Mouse (Mus musculus) heart, embryonic 15.5 days (tissue): ENCODE measurements at regions not wholly inside any gene's neighbourhood (a gene's known extent, or its start where the extent isn't known, plus 50 kb on each side); places are given as distances from the start of the nearest gene placed in this dataset.
A peak's percentile ranks its signal among the peaks of the same experiment; 100 is the strongest.

Experiments used
- ATAC-seq: fragments of 200-750 bp; cut with Nextera tagmentation; replicated peaks from 2 replicates; pipeline ENCODE4 v1.8.0; 2017; ENCODE audit warnings: low read depth, moderate TSS enrichment; ENCODE audit not compliant: insufficient number of reproducible peaks, insufficient read depth, low FRiP score
- H3K27ac ChIP-seq: fragments of 300-500 bp; sonication (generic); 2 replicates; pipeline ENCODE4 v1.5.1; 2015; ENCODE audit warnings: mild to moderate bottlenecking, inconsistent platforms
- H3K27me3 ChIP-seq: fragments of 300-500 bp; sonication (generic); 2 replicates; pipeline ENCODE4 v1.6.1; 2015; ENCODE audit warnings: inconsistent platforms
- H3K36me3 ChIP-seq: fragments of 300-500 bp; sonication (generic); 2 replicates; pipeline ENCODE4 v1.6.1; 2015; ENCODE audit warnings: mild to moderate bottlenecking, inconsistent platforms
- H3K4me1 ChIP-seq: fragments of 300-500 bp; sonication (generic); replicated peaks from 2 replicates; pipeline ENCODE4 v1.6.1; 2015; ENCODE audit warnings: inconsistent platforms
- H3K4me2 ChIP-seq: fragments of 300-500 bp; sonication (generic); 2 replicates; pipeline ENCODE4 v1.6.1; 2015; ENCODE audit warnings: inconsistent platforms, mild to moderate bottlenecking, moderate library complexity
- H3K4me3 ChIP-seq: fragments of 300-500 bp; sonication (generic); 2 replicates; pipeline ENCODE4 v1.5.1; 2015; ENCODE audit warnings: mild to moderate bottlenecking, inconsistent platforms
- H3K9ac ChIP-seq: fragments of 300-500 bp; sonication (generic); 2 replicates; pipeline ENCODE4 v1.6.1; 2015; ENCODE audit warnings: mild to moderate bottlenecking, inconsistent platforms
- H3K9me3 ChIP-seq: fragments of 300-500 bp; sonication (generic); replicated peaks from 2 replicates; pipeline ENCODE4 v1.6.1; 2016; ENCODE audit warnings: inconsistent platforms
- WGBS: fragments of 180-500 bp; shearing (Covaris S2); methylation state at CpG from one replicate; pipeline ENCODE4 v1.1.7; 2015; ENCODE audit warnings: mixed read lengths; 5-methylcytosine and 5-hydroxymethylcytosine counted together

DNA sequence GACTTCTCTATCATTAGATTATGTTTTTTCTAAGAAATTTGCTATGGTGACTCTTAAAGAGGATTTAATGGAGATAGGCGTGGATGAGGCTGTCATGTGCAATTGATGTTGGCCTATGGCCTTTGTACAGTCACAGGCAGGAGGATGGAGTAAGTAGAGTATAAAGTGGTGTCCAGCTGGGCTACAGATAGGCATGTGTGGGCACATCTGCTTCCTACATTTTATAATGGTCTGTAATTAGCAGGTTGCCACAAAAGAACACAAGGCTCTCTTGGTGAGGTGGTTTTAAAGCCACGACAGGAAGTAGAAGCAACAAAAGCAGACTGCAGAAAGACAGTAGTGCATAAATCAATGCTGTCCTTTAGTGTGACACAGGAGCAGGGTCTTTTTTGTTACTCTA is 1391.6 kb upstream of the A1bg start:
- Histone ChIP-seq H3K9ac (no peak overlapping the region), H3K36me3 (no peaks in the 10 kb centered on the region), H3K4me1 (no peaks in the 10 kb centered on the region), H3K9me3 (no peaks in the 10 kb centered on the region), H3K4me3 (no peak overlapping the region), H3K27ac (no peak overlapping the region), H3K27me3 (no peaks in the 10 kb centered on the region), H3K4me2 (no peak overlapping the region)
- ATAC-seq = no peak
- WGBS = 75% methylated on average over 2 of the region's 2 CpGs

DNA sequence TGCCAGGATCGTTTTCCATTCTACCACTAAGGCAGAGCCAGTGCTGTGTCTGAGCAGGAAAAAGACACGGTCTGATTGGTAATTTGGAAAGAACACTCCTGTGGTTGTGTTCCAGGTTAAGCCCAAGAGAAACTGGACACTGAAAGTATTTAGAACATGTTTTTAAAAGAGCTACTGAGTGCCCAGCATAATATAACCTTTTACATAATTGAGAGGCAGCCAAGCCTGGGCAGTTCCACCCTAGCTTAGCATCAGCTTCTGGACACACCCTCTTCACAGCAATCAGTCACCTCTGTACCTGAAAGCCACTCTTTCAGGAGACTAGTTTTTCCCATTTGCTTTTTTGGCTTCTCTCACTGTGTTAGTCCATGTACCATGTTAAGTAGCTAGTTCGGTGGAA is 1379.4 kb upstream of the A1bg start:
- H3K4me2 ChIP-seq = no peak overlapping the region

DNA sequence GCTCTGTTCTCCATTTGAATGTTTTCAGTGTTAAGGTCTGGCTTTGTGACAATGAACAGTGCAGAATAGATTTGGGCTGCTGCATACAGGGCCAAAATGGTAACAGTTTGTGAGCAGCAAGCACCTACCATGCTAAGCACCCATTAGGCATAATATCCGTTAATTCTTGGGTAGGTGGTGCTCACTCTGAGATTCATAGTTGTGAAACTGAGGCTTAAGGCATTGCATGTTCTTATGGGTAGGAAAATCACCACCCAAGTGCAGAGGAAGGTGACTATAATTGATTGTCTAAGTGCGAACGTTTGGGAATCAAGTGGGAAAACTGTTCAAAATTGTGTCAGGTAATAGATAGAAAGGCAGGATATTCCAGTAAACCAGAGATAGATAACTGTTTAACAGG is 1378.8 kb upstream of the A1bg start:
- H3K27ac ChIP-seq = no peak overlapping the region
- H3K36me3 ChIP-seq = no peaks in the 10 kb centered on the region
- no peak overlapping the region for H3K9ac ChIP-seq
- ATAC-seq = no peak
- H3K4me1 ChIP-seq = no peaks in the 10 kb centered on the region
- no peaks in the 10 kb centered on the region for H3K9me3 ChIP-seq
- WGBS = 84% methylated on average over 3 of the region's 3 CpGs
- H3K4me2 ChIP-seq = no peak overlapping the region
- no peak overlapping the region for H3K4me3 ChIP-seq
- H3K27me3 ChIP-seq = no peaks in the 10 kb centered on the region

More for the DNA sequence above, 1379.4 kb upstream of the A1bg start:
- 77% methylated on average over 3 of the region's 3 CpGs for WGBS
- no peaks in the 10 kb centered on the region for H3K4me1 ChIP-seq
- H3K27me3 ChIP-seq = no peaks in the 10 kb centered on the region
- no peak for ATAC-seq
- H3K4me3 ChIP-seq = no peak overlapping the region
- no peak overlapping the region for H3K27ac ChIP-seq
- H3K9me3 ChIP-seq = no peaks in the 10 kb centered on the region
- no peak overlapping the region for H3K9ac ChIP-seq
- H3K36me3 ChIP-seq = no peaks in the 10 kb centered on the region

DNA sequence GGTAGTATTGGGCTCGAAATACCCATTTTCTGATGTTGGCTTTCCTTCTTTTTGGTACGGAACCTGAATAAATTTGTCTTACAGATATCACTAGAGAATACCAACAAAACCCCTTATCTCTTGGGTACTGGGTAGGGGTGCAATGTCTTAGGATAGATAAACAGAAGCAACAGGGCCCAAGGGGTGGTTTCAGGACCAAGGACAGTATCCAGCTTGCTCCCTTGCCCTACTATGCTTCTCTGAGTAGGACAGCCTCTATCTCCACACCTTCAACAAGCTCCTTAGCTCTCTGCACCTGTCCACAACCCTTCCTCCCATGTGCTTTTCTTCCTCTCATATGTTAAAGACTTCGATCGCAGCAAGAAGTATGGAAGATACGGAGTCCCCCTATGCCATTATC is 1374.3 kb upstream of the A1bg start:
- peaks cover 13% of the 10 kb centered on the region for H3K4me1 ChIP-seq
- no peak overlapping the region for H3K4me3 ChIP-seq
- ATAC-seq = no peak
- no peaks in the 10 kb centered on the region for H3K9me3 ChIP-seq
- no peaks in the 10 kb centered on the region for H3K36me3 ChIP-seq
- no peak overlapping the region for H3K9ac ChIP-seq
- no peak overlapping the region for H3K27ac ChIP-seq
- WGBS = 85% methylated on average over 5 of the region's 5 CpGs
- H3K4me2 ChIP-seq = no peak overlapping the region
- no peaks in the 10 kb centered on the region for H3K27me3 ChIP-seq

DNA sequence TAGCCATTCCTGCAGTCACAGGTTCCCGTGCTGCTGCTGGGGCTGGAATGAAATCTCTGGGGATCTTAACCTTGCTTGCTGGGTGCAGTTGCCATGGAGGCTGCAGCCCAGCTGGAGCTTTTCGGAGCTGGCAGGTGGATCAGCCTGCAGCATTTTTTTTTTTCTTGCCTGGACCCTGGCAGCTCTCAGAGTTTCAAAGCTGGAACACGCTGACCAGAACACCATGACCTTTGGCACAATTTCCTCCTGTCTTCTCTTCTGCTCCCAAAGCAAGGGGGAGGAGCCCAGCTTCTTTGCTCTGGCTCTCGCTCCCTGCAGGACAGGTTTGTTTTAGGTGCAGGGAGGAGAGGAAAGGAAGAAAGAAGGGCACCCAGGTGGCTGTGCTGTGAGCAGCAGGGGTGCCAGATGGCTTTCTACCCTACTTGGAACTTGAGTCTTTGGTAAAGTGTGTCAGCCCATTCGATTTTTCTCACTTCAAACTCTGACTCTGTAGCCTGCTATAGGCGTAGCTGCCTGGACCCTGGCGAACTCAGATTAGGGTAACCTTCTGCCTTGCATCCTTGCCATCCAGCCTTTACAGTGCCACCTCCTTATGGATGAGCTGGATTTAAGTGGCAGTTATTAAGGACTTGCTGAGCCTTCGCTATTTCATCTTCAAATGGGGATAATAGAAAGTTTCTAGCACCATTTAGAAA is 1372.6 kb upstream of the A1bg start:
- ATAC-seq = no peak
- 40% methylated on average over 8 of the region's 8 CpGs for WGBS
- H3K27ac ChIP-seq = peak overlapping the region; percentile 66

DNA sequence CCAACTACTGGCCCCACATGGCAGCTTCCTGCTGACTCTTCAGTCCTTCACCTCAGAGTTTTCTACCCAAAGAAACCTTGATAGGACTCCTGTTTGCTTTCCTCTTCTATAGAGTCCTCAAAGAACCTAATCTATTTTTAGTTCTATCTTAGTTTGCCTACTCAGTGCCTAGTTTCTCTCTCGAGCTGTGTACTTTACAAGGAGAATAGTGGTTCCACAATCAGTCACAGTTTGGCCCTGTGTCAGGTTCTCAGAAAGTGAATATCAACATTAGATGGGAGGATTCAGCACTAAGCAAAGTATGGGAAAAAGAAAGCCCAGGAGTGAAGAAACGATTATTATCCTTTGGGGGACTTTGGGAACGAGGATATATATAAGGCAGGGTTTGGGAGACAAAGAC is 1372.0 kb upstream of the A1bg start:
- Histone ChIP-seq H3K4me2 (peak overlapping the region; percentile 43), H3K27ac (peak overlapping the region; percentile 66), H3K27me3 (no peaks in the 10 kb centered on the region), H3K9me3 (no peaks in the 10 kb centered on the region), H3K4me1 (peaks cover 13% of the 10 kb centered on the region), H3K4me3 (no peak overlapping the region), H3K9ac (no peak overlapping the region), H3K36me3 (no peaks in the 10 kb centered on the region)
- 35% methylated on average over 3 of the region's 3 CpGs for WGBS
- ATAC-seq = no peak

More for the DNA sequence above, 1372.6 kb upstream of the A1bg start:
- H3K36me3 ChIP-seq = no peaks in the 10 kb centered on the region
- H3K9me3 ChIP-seq = no peaks in the 10 kb centered on the region
- no peak overlapping the region for H3K4me3 ChIP-seq
- peak overlapping the region; percentile 12; the same call in 1 of the 2 replicates for H3K9ac ChIP-seq
- peaks cover 13% of the 10 kb centered on the region for H3K4me1 ChIP-seq
- H3K4me2 ChIP-seq = peak overlapping the region; percentile 43
- no peaks in the 10 kb centered on the region for H3K27me3 ChIP-seq

DNA sequence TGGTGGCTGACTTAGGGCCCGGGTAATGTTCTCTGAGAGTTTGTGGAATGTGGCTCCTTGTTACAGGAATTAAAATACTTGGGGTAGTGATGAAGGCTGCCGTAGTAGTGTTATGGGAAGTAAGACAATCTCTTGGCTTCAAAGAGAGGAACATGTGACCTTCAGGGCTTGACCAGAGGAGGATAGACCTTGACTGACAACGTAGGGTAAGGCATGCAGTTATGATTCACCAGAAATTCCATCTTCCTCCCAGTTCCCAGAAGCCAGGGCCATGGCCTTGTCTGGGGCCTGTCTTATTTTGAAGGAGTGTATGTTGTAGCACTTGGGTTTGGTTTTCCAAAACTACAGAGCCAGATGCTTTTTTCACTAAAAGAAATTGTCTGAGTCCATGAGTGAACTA is 1370.1 kb upstream of the A1bg start:
- ATAC-seq = no peak
- H3K36me3 ChIP-seq = no peaks in the 10 kb centered on the region

DNA sequence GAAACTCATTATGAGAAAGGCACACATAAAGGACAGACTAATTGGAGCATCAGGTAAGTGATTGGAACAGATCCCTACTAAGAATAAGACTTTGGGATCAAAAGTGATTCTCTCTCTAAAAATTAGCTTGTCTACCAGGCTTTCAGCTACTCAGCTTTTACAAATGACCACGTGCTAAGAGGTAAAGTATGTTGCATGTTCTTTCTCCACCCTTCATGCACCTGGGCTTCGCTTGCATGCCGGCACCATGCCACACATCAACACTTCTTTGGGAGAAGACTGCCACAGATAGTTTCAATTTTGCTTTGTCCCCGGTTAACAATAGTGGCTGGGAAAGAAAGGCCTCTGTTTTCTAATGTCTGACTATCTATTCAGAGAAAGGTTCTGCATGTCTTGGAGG is 1367.9 kb upstream of the A1bg start:
- no peaks in the 10 kb centered on the region for H3K36me3 ChIP-seq
- no peak for ATAC-seq

More for the DNA sequence above, 1370.1 kb upstream of the A1bg start:
- no peak overlapping the region for H3K4me3 ChIP-seq
- H3K27me3 ChIP-seq = no peaks in the 10 kb centered on the region
- H3K9ac ChIP-seq = no peak overlapping the region
- no peak overlapping the region for H3K27ac ChIP-seq
- no peak overlapping the region for H3K4me2 ChIP-seq
- WGBS = 61% methylated on average over 3 of the region's 3 CpGs
- no peaks in the 10 kb centered on the region for H3K9me3 ChIP-seq
- H3K4me1 ChIP-seq = peaks cover 13% of the 10 kb centered on the region

DNA sequence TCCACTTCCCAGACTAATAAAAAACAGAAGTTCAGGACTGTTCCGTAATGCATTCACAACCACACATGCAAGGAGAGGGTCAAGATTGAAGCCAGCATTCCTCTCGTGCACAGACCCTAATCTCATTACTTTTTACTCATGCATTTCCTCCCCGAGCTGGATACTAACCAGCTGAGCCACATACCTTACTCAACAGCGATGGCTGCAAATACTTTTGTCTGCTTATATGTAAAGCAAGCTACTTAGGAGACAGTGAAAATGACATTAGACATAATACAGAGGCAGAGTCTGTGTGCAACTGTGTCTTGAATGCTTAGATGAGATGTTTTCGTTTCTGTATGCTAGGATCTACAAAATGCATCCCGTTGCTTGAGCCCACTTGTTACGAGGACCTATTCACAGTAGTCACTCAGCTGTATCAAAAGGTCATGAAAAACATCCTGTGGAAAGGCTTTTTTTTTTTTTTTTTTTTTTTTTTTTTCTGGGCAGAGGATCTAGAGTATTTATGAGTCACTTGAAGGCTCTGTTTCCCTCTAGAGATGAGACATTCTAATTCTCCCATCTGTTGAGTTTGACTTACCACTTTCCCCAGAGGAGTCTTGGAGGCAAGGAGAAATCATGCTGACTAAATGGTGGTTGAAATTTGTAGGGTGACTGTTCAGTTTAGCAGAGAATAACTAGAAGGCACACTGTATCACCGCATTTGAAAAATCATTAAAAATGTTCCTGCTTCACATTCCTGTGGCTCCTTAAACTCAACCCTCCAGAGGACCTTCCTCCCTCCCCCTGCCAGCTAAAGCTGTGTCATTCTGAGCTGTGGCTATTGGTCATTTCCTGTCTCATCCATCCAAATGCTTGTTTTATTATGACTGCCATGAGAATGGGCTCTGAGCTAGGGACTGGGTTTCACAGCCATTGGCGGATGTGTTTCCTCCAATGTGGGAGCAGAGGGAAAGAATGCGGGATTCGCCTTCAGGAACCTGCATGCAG is 1364.1 kb upstream of the A1bg start:
- Histone ChIP-seq H3K4me1 (peaks cover 7% of the 10 kb centered on the region), H3K27me3 (no peaks in the 10 kb centered on the region), H3K4me3 (no peak overlapping the region), H3K9ac (no peak overlapping the region), H3K4me2 (no peak overlapping the region), H3K36me3 (no peaks in the 10 kb centered on the region), H3K27ac (peak overlapping the region; percentile 20; the same call in 1 of the 2 replicates), H3K9me3 (no peaks in the 10 kb centered on the region)
- 45% methylated on average over 11 of the region's 11 CpGs for WGBS
- ATAC-seq = no peak

More for the DNA sequence above, 1367.9 kb upstream of the A1bg start:
- Histone ChIP-seq H3K4me3 (no peak overlapping the region), H3K27ac (no peak overlapping the region), H3K4me1 (peaks cover 12% of the 10 kb centered on the region), H3K4me2 (no peak overlapping the region), H3K9ac (no peak overlapping the region), H3K27me3 (no peaks in the 10 kb centered on the region), H3K9me3 (no peaks in the 10 kb centered on the region)
- 83% methylated on average over 4 of the region's 4 CpGs for WGBS

DNA sequence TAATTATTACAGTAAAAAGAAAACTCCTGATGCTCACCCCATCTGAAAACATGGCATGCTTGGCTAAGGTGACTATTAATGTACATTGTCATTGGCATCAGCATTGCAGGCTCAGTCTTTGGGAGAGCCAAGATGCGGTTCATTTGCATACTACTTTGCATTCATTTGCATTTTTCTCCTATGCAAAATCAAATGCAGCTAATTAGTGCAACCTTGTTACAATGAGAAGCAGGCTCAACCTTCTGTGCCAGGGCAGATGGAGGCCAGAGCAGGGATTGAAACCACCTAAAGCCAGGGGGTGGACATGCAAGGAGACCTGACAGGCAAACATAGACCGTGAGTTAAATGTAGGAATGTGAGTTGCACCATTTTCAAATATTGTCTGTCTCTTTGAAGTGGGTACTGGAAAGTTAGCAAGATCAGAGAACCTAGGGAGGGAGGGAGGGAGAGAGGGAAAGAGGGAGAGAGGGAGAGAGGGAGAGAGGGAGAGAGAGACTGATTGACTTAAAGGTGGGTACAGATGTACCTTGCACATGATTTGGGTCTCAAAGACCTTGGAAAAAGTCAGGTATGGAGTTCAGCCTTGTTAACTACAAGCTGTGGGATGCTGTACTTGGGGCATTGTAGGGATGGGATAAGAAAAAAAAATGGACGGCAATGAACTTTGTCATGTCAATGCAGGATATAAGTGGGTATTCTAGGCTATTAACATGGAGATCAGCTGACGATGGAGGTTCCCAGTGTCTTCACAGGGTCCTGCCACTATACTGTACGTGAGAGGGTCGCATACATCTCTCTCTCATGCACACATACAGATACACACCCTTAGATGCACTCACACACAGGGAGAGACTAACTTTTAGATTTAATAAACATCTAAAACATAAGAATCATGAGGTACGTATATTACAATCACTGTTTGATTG is 1362.1 kb upstream of the A1bg start:
- Histone ChIP-seq H3K27ac (no peak overlapping the region), H3K4me3 (no peak overlapping the region), H3K9me3 (no peaks in the 10 kb centered on the region), H3K4me1 (peaks cover 8% of the 10 kb centered on the region), H3K4me2 (no peak overlapping the region), H3K27me3 (no peaks in the 10 kb centered on the region), H3K36me3 (no peaks in the 10 kb centered on the region), H3K9ac (no peak overlapping the region)
- WGBS = 89% methylated on average over 7 of the region's 7 CpGs
- no peak for ATAC-seq
